ENCODE assay signal across 9 mouse cellular contexts in the genomic region with DNA sequence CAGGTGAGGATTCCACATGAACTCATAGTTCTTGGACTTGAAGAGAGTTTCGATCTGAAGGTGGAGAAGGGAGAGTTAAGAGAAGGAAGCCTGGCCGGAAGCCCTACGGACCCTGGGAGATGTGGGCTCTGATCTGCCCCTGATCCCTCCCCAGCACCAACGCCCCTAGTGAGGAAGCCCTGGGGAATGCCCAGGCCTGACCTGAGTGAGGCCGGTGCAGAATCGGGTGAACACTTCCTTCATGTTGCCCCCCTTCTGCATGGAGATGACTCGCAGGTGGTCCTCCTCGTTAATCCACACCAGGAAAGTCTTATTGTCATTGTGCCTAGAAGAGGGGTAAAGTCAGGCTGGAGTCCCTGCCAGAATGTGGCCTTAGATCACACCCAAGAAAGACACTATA. TPM values are rescaled to one million over a fixed set of nuclear protein-coding genes. Genes with fewer than 3 reads are reported as not detected.
DNase-seq lines count a peak whose midpoint lies in the region; ATAC-seq and TF ChIP-seq lines count a peak whose summit lies in the region.
"Had no signal": no experiment of that assay in that cellular context is flagged by ENCODE, and none has a peak within 500 bp of the region (broad histone marks: within the 10 kb centered on the region; RNA-seq: fewer than 3 reads in every experiment).

No protein-coding gene starts in this region.

- H3K4me2 ChIP-seq in limb, embryonic 13.5 days (replicated peaks): peak overlapping the region; percentile 98
- H3K4me2 ChIP-seq in stomach, postnatal 0 days (replicated peaks; ENCODE audit: low read depth): peak overlapping the region; percentile 91

- DNase-seq in gastrocnemius, adult 2 months: no peak
- no peak for DNase-seq in gastrocnemius, postnatal 4 days (ENCODE audit: low spot score in 2 of 2)
- peak; percentile 16 for DNase-seq in retina, postnatal 1 day
- no peak for DNase-seq in retina, embryonic 14.5 days (ENCODE audit: low spot score)
- no peak for DNase-seq in stomach, postnatal 0 days (ENCODE audit: low spot score)
- no peak for DNase-seq in left cerebral cortex, adult 11 months (ENCODE audit: low spot score)
- no peak for DNase-seq in kidney, adult 11 months

- peak overlapping the region; percentile 94 for H3K27ac ChIP-seq in gastrocnemius, adult 2 months
- H3K27ac ChIP-seq in limb, embryonic 13.5 days: no peak overlapping the region
- H3K27ac ChIP-seq in stomach, postnatal 0 days (replicated peaks): peak overlapping the region; percentile 89

- TF ChIP-seq EP300 in stomach, postnatal 0 days (optimal IDR thresholded peaks at IDR 0.05): no peak

- WGBS in limb, embryonic 13.5 days: 42% methylated on average over 8 of the region's 8 CpGs
- WGBS in stomach, postnatal 0 days: 56% methylated on average over 8 of the region's 8 CpGs

- no peaks in the 10 kb centered on the region for H3K36me3 ChIP-seq in limb, embryonic 13.5 days
- H3K36me3 ChIP-seq in stomach, postnatal 0 days (ENCODE audit: control insufficient read depth, insufficient read depth, low read length): no peaks in the 10 kb centered on the region

- intact Hi-C loops in gastrocnemius, adult 2 months (cut with DNase I): loop anchor here (5.0 kb wide), 1 partner anchor 332 kb away; no protein-coding TSS in a partner anchor

- peak overlapping the region; percentile 83 for H3K4me3 ChIP-seq in gastrocnemius, adult 2 months
- H3K4me3 ChIP-seq in limb, embryonic 13.5 days: no peak overlapping the region
- H3K4me3 ChIP-seq in stomach, postnatal 0 days (ENCODE audit: low read depth, low read length): peak overlapping the region; percentile 66

- H3K4me1 ChIP-seq in limb, embryonic 13.5 days: peaks cover 37% of the 10 kb centered on the region
- 0 out of 2 replicates have a peak, but pooled peaks cover 5% of the 10 kb centered on the region for H3K4me1 ChIP-seq in stomach, postnatal 0 days (replicated peaks; ENCODE audit: control insufficient read depth, insufficient read depth)

- H3K9ac ChIP-seq in limb, embryonic 13.5 days: peak overlapping the region; percentile 69; the same call in 1 of the 2 replicates
- H3K9ac ChIP-seq in stomach, postnatal 0 days (ENCODE audit: low read length): no peak overlapping the region

- ATAC-seq in limb, embryonic 13.5 days (ENCODE audit: low FRiP score, low read depth): no peak
- ATAC-seq in stomach, postnatal 0 days (ENCODE audit: low FRiP score, low TSS enrichment): no peak
- ATAC-seq: activated CD4-positive, CD25-positive, alpha-beta regulatory T cell, adult 4 months had no signal

- no peaks in the 10 kb centered on the region for H3K9me3 ChIP-seq in limb, embryonic 13.5 days
- H3K9me3 ChIP-seq in stomach, postnatal 0 days (ENCODE audit: control insufficient read depth, low read length): no peaks in the 10 kb centered on the region

- no peak for TF ChIP-seq CTCF in gastrocnemius, adult 2 months (IDR thresholded peaks at IDR 0.05)
- TF ChIP-seq CTCF in stomach, postnatal 0 days (IDR thresholded peaks at IDR 0.05; ENCODE audit: low read depth): no peak

- H3K27me3 ChIP-seq in limb, embryonic 13.5 days: peaks cover 60% of the 10 kb centered on the region
- no peaks in the 10 kb centered on the region for H3K27me3 ChIP-seq in stomach, postnatal 0 days (ENCODE audit: control insufficient read depth, insufficient read depth, low read length)

RNA-seq across cellular contexts. Expression of gene Ckb, which starts 2.2 kb away (rescaled TPM):
- total RNA-seq in gastrocnemius, adult 2 months (2021): 10 to 100 TPM in 1 of 2 experiments, 1 to 10 TPM in 1; 6.7 to 10.8 TPM
- 10 to 100 TPM; 48.6 to 61.8 TPM for total RNA-seq in gastrocnemius, postnatal 4 days (2021)
- 128 and 135 TPM in 2 replicates for polyA plus RNA-seq in limb, embryonic 13.5 days (2015; fragmentation: Nextera tagmentation; extraction: Ambion mirVana)
- polyA plus RNA-seq in stomach, postnatal 0 days (2015; fragmentation: Nextera tagmentation; extraction: Ambion mirVana): 532 and 573 TPM in 2 replicates

RNA-seq across cellular contexts. Expression of gene Trmt61a, which starts 7.9 kb away (rescaled TPM):
- 1 to 10 TPM; 3.1 to 3.8 TPM for total RNA-seq in gastrocnemius, adult 2 months (2021)
- 1 to 10 TPM; 7.3 to 7.9 TPM for total RNA-seq in gastrocnemius, postnatal 4 days (2021)
- 10.7 and 13.0 TPM in 2 replicates for polyA plus RNA-seq in limb, embryonic 13.5 days (2015; fragmentation: Nextera tagmentation; extraction: Ambion mirVana)
- polyA plus RNA-seq in stomach, postnatal 0 days (2015; fragmentation: Nextera tagmentation; extraction: Ambion mirVana): 7.4 and 8.5 TPM in 2 replicates

RNA-seq across cellular contexts. Expression of gene Bag5, which starts 43.1 kb away (rescaled TPM):
- 10 to 100 TPM; 14.7 to 19.2 TPM for total RNA-seq in gastrocnemius, adult 2 months (2021)
- 10 to 100 TPM; 27.5 to 32.1 TPM for total RNA-seq in gastrocnemius, postnatal 4 days (2021)
- polyA plus RNA-seq in limb, embryonic 13.5 days (2015; fragmentation: Nextera tagmentation; extraction: Ambion mirVana): 62.7 and 63.0 TPM in 2 replicates
- 34.9 and 36.9 TPM in 2 replicates for polyA plus RNA-seq in stomach, postnatal 0 days (2015; fragmentation: Nextera tagmentation; extraction: Ambion mirVana)

RNA-seq across cellular contexts. Expression of gene Apopt1, which starts 43.1 kb away (rescaled TPM):
- total RNA-seq in gastrocnemius, adult 2 months (2021): 10 to 100 TPM; 37.4 to 46.7 TPM
- 10 to 100 TPM; 36.1 to 40.1 TPM for total RNA-seq in gastrocnemius, postnatal 4 days (2021)
- polyA plus RNA-seq in limb, embryonic 13.5 days (2015; fragmentation: Nextera tagmentation; extraction: Ambion mirVana): 60.8 and 61.0 TPM in 2 replicates
- polyA plus RNA-seq in stomach, postnatal 0 days (2015; fragmentation: Nextera tagmentation; extraction: Ambion mirVana): 41.8 and 42.8 TPM in 2 replicates

Comparison
In these comparisons a context has a peak if more than half of its experiments do, and no peak if none do; other contexts are left out.
1. RNA of gene Ckb, which starts 2.2 kb away (total RNA-seq): 48.6 to 61.8 TPM in gastrocnemius, postnatal 4 days; 6.7 to 10.8 TPM in gastrocnemius, adult 2 months; every median in the first group is over 4 times any median in the second.